Mouse (Mus musculus): ENCODE measurements at regions not wholly inside any gene's neighbourhood (a gene's known extent, or its start where the extent isn't known, plus 50 kb on each side); places are given as distances from the start of the nearest gene placed in this dataset.

DNA sequence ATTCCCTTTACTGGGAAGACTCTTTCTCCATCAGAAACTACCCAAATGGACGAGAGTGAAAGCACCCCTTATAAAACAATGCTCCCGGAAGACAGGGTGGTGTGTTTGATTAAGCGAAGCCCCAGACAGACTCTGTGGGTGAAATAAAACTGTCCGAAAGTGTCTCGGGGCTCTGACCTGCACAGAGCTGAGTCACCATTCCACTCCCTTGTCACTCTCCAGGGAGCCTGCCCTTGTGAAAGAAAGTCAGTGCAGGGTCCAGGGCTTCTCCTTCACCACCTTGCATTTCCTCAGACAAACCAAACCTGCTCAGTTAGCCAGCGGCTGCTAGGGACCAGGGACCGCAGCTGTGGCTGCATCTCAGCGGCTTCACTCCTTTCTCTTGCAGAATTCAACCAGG lies 222.3 kb upstream of the Irx3 start:
- 11% methylated on average over 8 of the region's 8 CpGs for WGBS
- Histone ChIP-seq H3K36me3 (ENCODE audit: control insufficient read depth, insufficient read depth, low read length) (no peaks in the 10 kb centered on the region), H3K4me1 (replicated peaks; ENCODE audit: control insufficient read depth, insufficient read depth, low read length) (no peaks in the 10 kb centered on the region), H3K27ac (ENCODE audit: low read depth) (no peak overlapping the region), H3K4me3 (ENCODE audit: low read depth, low read length) (no peak overlapping the region), H3K9ac (ENCODE audit: low read length) (no peak overlapping the region), H3K27me3 (replicated peaks; ENCODE audit: control insufficient read depth, insufficient read depth, low read length) (peaks cover 8% of the 10 kb centered on the region), H3K4me2 (ENCODE audit: low read length) (no peak overlapping the region), H3K9me3 (ENCODE audit: control insufficient read depth, low read length) (no peaks in the 10 kb centered on the region)
- DNase-seq (ENCODE audit: low spot score) (no peak), ATAC-seq (replicated peaks; ENCODE audit: low FRiP score, low TSS enrichment, low read depth) (no peak)

DNA sequence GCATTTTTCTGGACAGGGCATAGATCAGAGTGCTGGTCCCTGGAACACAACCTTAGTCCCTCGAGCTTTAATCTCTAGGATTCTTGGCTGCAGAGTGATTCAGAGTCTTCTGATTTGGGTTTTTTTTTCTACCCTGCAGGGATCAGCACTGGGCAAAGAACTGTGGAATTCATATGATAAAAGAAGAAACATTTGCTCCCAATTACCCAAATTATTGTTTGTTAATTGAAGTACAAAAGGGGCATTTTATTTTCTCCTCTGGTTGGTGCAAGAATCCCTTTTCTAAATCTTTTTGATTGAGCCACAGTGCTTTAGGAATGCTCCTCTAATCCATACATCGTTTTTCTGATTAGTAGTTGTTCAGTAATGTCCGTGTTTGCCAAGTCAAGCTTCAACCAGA lies 219.7 kb upstream of the Irx3 start:
- H3K27ac ChIP-seq (ENCODE audit: low read depth) = no peak overlapping the region
- no peaks in the 10 kb centered on the region for H3K27me3 ChIP-seq (replicated peaks; ENCODE audit: control insufficient read depth, insufficient read depth, low read length)
- DNase-seq (ENCODE audit: low spot score) (no peak), ATAC-seq (replicated peaks; ENCODE audit: low FRiP score, low TSS enrichment, low read depth) (no peak)
- WGBS = 69% methylated on average over 3 of the region's 3 CpGs
- no peak overlapping the region for H3K4me2 ChIP-seq (ENCODE audit: low read length)
- no peaks in the 10 kb centered on the region for H3K36me3 ChIP-seq (ENCODE audit: control insufficient read depth, insufficient read depth, low read length)
- H3K4me3 ChIP-seq (ENCODE audit: low read depth, low read length) = no peak overlapping the region
- no peak overlapping the region for H3K9ac ChIP-seq (ENCODE audit: low read length)
- H3K4me1 ChIP-seq (replicated peaks; ENCODE audit: control insufficient read depth, insufficient read depth, low read length) = no peaks in the 10 kb centered on the region
- H3K9me3 ChIP-seq (ENCODE audit: control insufficient read depth, low read length) = no peaks in the 10 kb centered on the region

DNA sequence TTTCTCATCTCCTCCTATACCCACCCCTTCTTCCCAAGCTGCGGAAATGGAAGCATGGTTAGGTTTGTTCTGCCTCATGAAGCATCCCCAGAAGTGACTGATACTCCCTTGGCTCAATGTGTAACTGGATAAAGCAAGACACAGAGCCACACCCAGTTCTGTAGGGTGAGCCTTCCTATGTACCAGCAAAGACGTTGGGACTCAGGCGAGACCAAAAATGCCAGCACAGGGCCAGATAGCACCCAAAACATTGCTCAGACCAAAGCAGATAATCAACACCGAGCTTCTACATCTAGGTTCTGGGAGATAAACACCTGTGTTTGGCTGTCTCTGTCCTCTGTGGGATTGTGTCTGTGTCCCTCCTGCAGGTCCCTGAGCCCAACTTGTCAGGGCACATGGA lies 212.8 kb upstream of the Irx3 start:
- Histone ChIP-seq H3K27ac (ENCODE audit: low read depth) (no peak overlapping the region), H3K4me1 (replicated peaks; ENCODE audit: control insufficient read depth, insufficient read depth, low read length) (no peaks in the 10 kb centered on the region), H3K9ac (ENCODE audit: low read length) (no peak overlapping the region), H3K36me3 (ENCODE audit: control insufficient read depth, insufficient read depth, low read length) (no peaks in the 10 kb centered on the region), H3K27me3 (replicated peaks; ENCODE audit: control insufficient read depth, insufficient read depth, low read length) (no peaks in the 10 kb centered on the region), H3K9me3 (ENCODE audit: control insufficient read depth, low read length) (no peaks in the 10 kb centered on the region), H3K4me2 (ENCODE audit: low read length) (no peak overlapping the region), H3K4me3 (ENCODE audit: low read depth, low read length) (no peak overlapping the region)
- DNase-seq (ENCODE audit: low spot score) = no peak
- WGBS = 87% methylated on average over 4 of the region's 4 CpGs
- ATAC-seq (replicated peaks; ENCODE audit: low FRiP score, low TSS enrichment, low read depth) = no peak

DNA sequence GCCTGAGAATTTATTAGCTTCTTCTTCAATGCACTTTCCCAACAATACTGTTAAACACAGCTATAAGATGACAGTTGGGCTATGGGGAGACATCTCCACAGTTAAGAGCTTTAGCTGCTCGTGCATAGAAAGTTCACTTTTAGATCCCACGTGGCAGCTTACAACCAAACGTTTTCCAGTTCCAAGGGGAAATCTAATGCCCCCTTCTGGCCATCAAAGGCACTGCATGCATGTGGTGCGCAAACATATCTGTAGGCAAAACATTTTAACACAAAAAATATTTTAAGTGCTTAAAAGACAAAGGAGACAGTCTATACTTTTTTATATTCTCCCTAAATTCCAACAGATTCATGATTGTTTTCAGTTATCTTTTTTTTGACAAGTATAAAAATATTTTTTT lies 211.3 kb upstream of the Irx3 start:
- ATAC-seq (replicated peaks; ENCODE audit: low FRiP score, low TSS enrichment, low read depth) (no peak), DNase-seq (ENCODE audit: low spot score) (no peak)
- WGBS = 60% methylated on average over 4 of the region's 4 CpGs
- Histone ChIP-seq H3K4me2 (ENCODE audit: low read length) (no peak overlapping the region), H3K36me3 (ENCODE audit: control insufficient read depth, insufficient read depth, low read length) (no peaks in the 10 kb centered on the region), H3K27me3 (replicated peaks; ENCODE audit: control insufficient read depth, insufficient read depth, low read length) (no peaks in the 10 kb centered on the region), H3K4me1 (replicated peaks; ENCODE audit: control insufficient read depth, insufficient read depth, low read length) (0 out of 2 replicates have a peak, but pooled peaks cover 2% of the 10 kb centered on the region), H3K9ac (ENCODE audit: low read length) (no peak overlapping the region), H3K4me3 (ENCODE audit: low read depth, low read length) (no peak overlapping the region), H3K27ac (ENCODE audit: low read depth) (no peak overlapping the region), H3K9me3 (ENCODE audit: control insufficient read depth, low read length) (no peaks in the 10 kb centered on the region)

DNA sequence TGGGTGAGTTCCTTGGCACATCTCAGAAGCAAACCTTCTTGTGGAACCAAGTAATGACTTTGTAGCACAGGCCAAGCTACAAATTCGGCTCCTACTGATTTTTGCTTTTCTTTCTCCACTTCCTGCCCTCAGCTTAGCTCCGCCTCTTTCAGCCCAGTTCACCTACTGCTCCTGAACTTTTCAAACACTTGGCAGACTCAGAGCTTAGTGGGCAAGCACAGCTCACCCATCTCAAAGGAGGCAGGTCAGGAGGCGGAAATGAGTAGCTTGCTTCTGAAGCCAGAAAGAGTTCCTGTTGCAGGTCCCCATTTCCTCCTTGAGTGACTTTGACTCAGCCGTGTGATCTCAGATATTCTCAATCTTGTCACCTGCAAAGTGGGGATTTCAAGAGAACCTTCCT lies 208.5 kb upstream of the Irx3 start:
- Histone ChIP-seq H3K4me1 (replicated peaks; ENCODE audit: control insufficient read depth, insufficient read depth, low read length) (0 out of 2 replicates have a peak, but pooled peaks cover 2% of the 10 kb centered on the region), H3K9ac (ENCODE audit: low read length) (no peak overlapping the region), H3K4me2 (ENCODE audit: low read length) (no peak overlapping the region), H3K27ac (ENCODE audit: low read depth) (no peak overlapping the region), H3K36me3 (ENCODE audit: control insufficient read depth, insufficient read depth, low read length) (no peaks in the 10 kb centered on the region), H3K9me3 (ENCODE audit: control insufficient read depth, low read length) (no peaks in the 10 kb centered on the region), H3K27me3 (replicated peaks; ENCODE audit: control insufficient read depth, insufficient read depth, low read length) (no peaks in the 10 kb centered on the region), H3K4me3 (ENCODE audit: low read depth, low read length) (no peak overlapping the region)
- WGBS = 90% methylated on average over 4 of the region's 4 CpGs
- DNase-seq (ENCODE audit: low spot score) (no peak), ATAC-seq (replicated peaks; ENCODE audit: low FRiP score, low TSS enrichment, low read depth) (no peak)

DNA sequence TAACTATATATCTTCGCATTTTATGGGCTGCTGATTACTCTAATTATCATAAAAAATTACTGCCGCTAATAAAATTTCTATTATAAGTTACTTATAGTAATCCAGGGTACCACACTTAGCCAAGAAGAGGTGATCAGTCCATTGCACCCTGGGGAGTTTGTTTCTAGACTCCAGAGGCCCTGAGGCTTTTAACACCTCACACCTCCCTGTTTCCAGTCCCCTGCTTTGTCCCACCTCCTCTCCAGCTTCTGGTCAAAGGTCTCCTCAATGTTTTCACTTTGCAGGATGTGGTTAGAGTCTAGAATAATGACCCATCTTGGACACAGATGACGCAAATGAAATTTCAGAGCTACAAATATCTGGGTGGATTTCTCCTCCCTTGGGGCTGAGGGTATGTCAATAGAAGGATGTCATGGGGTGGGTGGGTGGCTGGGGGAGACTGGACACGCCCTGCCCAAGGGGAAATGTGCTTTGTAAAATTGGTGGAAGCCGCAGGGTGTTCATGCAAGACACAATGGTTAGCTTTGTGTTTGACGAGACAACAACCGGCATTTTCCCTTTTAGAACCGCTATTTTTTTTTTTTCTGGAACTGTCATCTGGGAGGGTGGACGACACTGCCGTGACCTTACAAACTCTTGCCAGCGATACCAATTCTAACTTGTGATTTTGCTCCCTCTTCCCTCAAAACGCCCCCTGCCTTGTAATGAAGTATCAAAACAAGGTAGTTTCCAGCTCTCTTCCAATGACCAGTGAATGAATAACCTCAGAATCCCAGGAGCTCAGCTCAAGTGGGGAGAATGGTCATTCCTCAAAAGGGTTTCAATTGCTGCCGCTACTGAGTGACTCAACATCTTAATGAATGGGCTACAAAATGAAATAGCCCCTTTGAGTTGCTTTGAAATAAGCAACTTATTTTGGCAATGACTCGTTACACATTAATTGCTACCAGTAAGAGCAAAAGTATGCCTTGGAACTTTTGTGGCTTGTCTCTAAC lies 207.0 kb upstream of the Irx3 start:
- DNase-seq (ENCODE audit: low spot score) = no peak
- Histone ChIP-seq H3K27ac (ENCODE audit: low read depth) (no peak overlapping the region), H3K4me1 (replicated peaks; ENCODE audit: control insufficient read depth, insufficient read depth, low read length) (0 out of 2 replicates have a peak, but pooled peaks cover 2% of the 10 kb centered on the region), H3K9ac (ENCODE audit: low read length) (no peak overlapping the region), H3K9me3 (ENCODE audit: control insufficient read depth, low read length) (no peaks in the 10 kb centered on the region), H3K4me2 (ENCODE audit: low read length) (no peak overlapping the region), H3K27me3 (replicated peaks; ENCODE audit: control insufficient read depth, insufficient read depth, low read length) (no peaks in the 10 kb centered on the region), H3K4me3 (ENCODE audit: low read depth, low read length) (no peak overlapping the region), H3K36me3 (ENCODE audit: control insufficient read depth, insufficient read depth, low read length) (no peaks in the 10 kb centered on the region)
- 68% methylated on average over 14 of the region's 14 CpGs for WGBS
- ATAC-seq (replicated peaks; ENCODE audit: low FRiP score, low TSS enrichment, low read depth) = no peak

DNA sequence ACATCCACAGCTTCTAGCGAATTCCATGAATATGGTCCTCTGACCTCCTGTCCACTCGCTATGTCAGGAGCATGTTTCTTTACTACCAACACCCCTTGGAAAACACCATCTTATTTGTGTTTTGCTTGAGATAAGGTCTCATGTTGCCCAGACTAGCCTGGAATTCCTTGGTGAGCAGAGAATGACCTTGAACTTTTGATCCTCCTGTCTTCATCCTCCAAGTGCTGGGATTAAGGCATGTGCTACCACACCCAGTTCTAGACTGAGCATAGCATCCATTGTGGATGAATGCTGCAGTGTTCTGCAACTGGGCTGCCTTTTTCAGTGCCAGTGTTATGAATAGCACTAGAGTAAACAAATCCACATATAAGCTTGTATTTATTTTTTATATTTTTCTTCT lies 203.2 kb upstream of the Irx3 start:
- H3K4me2 ChIP-seq (ENCODE audit: low read length) = no peak overlapping the region
- H3K4me3 ChIP-seq (ENCODE audit: low read depth, low read length) = no peak overlapping the region
- H3K4me1 ChIP-seq (replicated peaks; ENCODE audit: control insufficient read depth, insufficient read depth, low read length) = 0 out of 2 replicates have a peak, but pooled peaks cover 2% of the 10 kb centered on the region
- H3K27ac ChIP-seq (ENCODE audit: low read depth) = no peak overlapping the region
- no peaks in the 10 kb centered on the region for H3K27me3 ChIP-seq (replicated peaks; ENCODE audit: control insufficient read depth, insufficient read depth, low read length)
- H3K36me3 ChIP-seq (ENCODE audit: control insufficient read depth, insufficient read depth, low read length) = no peaks in the 10 kb centered on the region
- no peak for DNase-seq (ENCODE audit: low spot score)
- 87% methylated on average over 2 of the region's 2 CpGs for WGBS
- no peaks in the 10 kb centered on the region for H3K9me3 ChIP-seq (ENCODE audit: control insufficient read depth, low read length)
- ATAC-seq (replicated peaks; ENCODE audit: low FRiP score, low TSS enrichment, low read depth) = no peak
- H3K9ac ChIP-seq (ENCODE audit: low read length) = no peak overlapping the region

DNA sequence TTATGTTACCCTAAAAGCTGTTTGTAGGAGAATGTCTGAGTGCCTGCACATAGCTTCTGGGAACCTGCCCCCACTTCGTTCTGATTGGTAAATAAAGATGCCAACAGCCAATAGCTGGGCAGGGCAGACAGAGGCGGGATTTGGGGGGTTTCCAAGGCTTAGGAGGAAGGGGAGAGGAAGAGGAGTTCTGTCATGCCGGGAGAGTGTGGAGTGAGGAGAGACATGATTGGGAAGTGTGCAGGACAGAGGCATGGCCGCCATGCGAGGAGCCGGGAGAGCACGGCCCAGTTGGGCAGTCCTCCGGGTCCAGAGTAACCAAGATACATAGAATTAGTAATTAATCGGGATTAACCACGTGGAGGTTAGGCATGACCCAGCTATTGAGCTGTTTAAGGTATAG lies 202.7 kb upstream of the Irx3 start:
- H3K27me3 ChIP-seq (replicated peaks; ENCODE audit: control insufficient read depth, insufficient read depth, low read length) = no peaks in the 10 kb centered on the region
- no peak overlapping the region for H3K9ac ChIP-seq (ENCODE audit: low read length)
- no peak overlapping the region for H3K27ac ChIP-seq (ENCODE audit: low read depth)
- H3K36me3 ChIP-seq (ENCODE audit: control insufficient read depth, insufficient read depth, low read length) = no peaks in the 10 kb centered on the region
- DNase-seq (ENCODE audit: low spot score) (no peak), ATAC-seq (replicated peaks; ENCODE audit: low FRiP score, low TSS enrichment, low read depth) (no peak)
- 72% methylated on average over 10 of the region's 10 CpGs for WGBS
- no peak overlapping the region for H3K4me3 ChIP-seq (ENCODE audit: low read depth, low read length)
- H3K9me3 ChIP-seq (ENCODE audit: control insufficient read depth, low read length) = no peaks in the 10 kb centered on the region
- H3K4me2 ChIP-seq (ENCODE audit: low read length) = no peak overlapping the region
- 0 out of 2 replicates have a peak, but pooled peaks cover 2% of the 10 kb centered on the region for H3K4me1 ChIP-seq (replicated peaks; ENCODE audit: control insufficient read depth, insufficient read depth, low read length)

DNA sequence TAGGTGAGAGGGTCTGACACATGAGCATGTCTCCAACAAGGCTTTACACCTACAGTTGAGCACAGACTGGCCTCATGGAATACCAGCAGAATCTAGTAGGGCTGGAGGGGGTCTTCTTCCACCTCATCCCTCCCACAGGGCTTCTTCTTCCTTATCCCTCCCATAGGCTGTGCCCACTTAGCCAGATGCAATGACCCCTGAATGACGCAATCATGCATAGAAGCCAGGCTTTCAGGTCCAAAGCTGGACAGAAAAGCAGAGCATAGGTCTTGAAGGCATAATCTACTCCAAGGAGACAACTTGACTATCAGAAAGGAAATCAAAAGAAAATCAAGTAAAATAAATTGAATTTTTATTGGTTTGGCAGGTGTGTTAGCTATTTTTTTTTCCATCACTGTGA lies 198.5 kb upstream of the Irx3 start:
- Histone ChIP-seq H3K4me2 (ENCODE audit: low read length) (no peak overlapping the region), H3K27ac (ENCODE audit: low read depth) (no peak overlapping the region), H3K9ac (ENCODE audit: low read length) (no peak overlapping the region), H3K36me3 (ENCODE audit: control insufficient read depth, insufficient read depth, low read length) (no peaks in the 10 kb centered on the region), H3K4me1 (replicated peaks; ENCODE audit: control insufficient read depth, insufficient read depth, low read length) (no peaks in the 10 kb centered on the region), H3K27me3 (replicated peaks; ENCODE audit: control insufficient read depth, insufficient read depth, low read length) (no peaks in the 10 kb centered on the region), H3K9me3 (ENCODE audit: control insufficient read depth, low read length) (no peaks in the 10 kb centered on the region), H3K4me3 (ENCODE audit: low read depth, low read length) (no peak overlapping the region)
- ATAC-seq (replicated peaks; ENCODE audit: low FRiP score, low TSS enrichment, low read depth) (no peak), DNase-seq (ENCODE audit: low spot score) (no peak)
- 91% methylated on average over 1 of the region's 1 CpGs for WGBS
